Mouse (Mus musculus): ENCODE measurements around the gene Selenos. TPM values are rescaled to one million over a fixed set of nuclear protein-coding genes. Genes with fewer than 3 reads are reported as not detected.

The Selenos gene
- polyA plus RNA-seq, 1 experiment from 2014 or later: 88.0 TPM

DNA sequence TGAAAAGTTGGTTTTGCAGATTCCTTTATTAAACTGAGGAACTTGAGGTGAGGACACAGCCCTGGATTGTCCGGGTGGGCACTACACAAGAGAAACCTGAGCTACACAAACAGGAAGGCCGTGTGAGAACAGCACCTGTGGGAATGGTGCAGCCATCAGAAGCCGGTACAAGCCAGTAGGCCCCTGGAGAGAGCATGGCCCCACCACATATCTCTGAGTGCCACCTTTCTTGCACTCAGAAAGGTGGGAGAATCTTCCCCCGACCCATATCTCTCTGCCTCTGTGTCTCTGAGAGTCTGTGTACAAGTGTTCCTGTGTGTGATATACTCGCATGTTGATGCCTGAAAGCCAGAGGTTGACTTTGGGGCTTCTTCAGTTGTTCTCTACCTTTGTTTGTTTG lies 59.4 kb downstream of the Selenos start:
- no peak overlapping the region for H3K27ac ChIP-seq
- no peak overlapping the region for H3K9ac ChIP-seq
- H3K36me3 ChIP-seq (replicated peaks; ENCODE audit: control insufficient read depth, insufficient read depth): no peaks in the 10 kb centered on the region
- H3K4me1 ChIP-seq (replicated peaks; ENCODE audit: control insufficient read depth, insufficient read depth, low read length): peaks cover 44% of the 10 kb centered on the region
- no peaks in the 10 kb centered on the region for H3K9me3 ChIP-seq (ENCODE audit: control insufficient read depth, low read length)
- DNase-seq (ENCODE audit: low spot score) (no peak), ATAC-seq (ENCODE audit: low FRiP score) (no peak)
- H3K4me3 ChIP-seq (replicated peaks; ENCODE audit: low read length): no peak overlapping the region
- no peak overlapping the region for H3K4me2 ChIP-seq (replicated peaks)
- WGBS: 90% methylated on average over 5 of the region's 5 CpGs
- H3K27me3 ChIP-seq (ENCODE audit: control insufficient read depth, insufficient read depth, low read length): no peaks in the 10 kb centered on the region

Other genes starting within 250 kb of the Selenos start
- 1.2 and 1.9 TPM in 2 replicates for gene Pcsk6, start 217.9 kb upstream of the Selenos start, polyA plus RNA-seq (2014; fragmentation: Nextera tagmentation; extraction: Ambion mirVana)
- gene Gm45213, start 36.0 kb upstream of the Selenos start, polyA plus RNA-seq (2014; fragmentation: Nextera tagmentation; extraction: Ambion mirVana): not detected in 2 replicates
- gene Snrpa1, start 20.6 kb upstream of the Selenos start, polyA plus RNA-seq (2014; fragmentation: Nextera tagmentation; extraction: Ambion mirVana): 119 and 124 TPM in 2 replicates
- 15.7 and 17.2 TPM in 2 replicates for gene Chsy1, start 29.9 kb downstream of the Selenos start, polyA plus RNA-seq (2014; fragmentation: Nextera tagmentation; extraction: Ambion mirVana)